Mouse (Mus musculus): ENCODE data around the gene Olfr552.
"Not testable (repeated sequence)": the region's sequence is repeated elsewhere in the genome, so short reads cannot be mapped to it uniquely, and the experiment has no call there.

Olfr552 gene

GRCm38 (mm10) chr7:102597378-102598031, at the start of gene Olfr552:
TSS of gene Olfr552 (plus strand) at chr7:102597770.
- Histone ChIP-seq H3K36me3 (ENCODE audit: control insufficient read depth, insufficient read depth, low read length, poor library complexity, severe bottlenecking) (no peaks in the 10 kb centered on the region), H3K27me3 (ENCODE audit: control insufficient read depth, insufficient read depth, low read length, poor library complexity, severe bottlenecking) (no peaks in the 10 kb centered on the region)
- DNase-seq (ENCODE audit: low read depth, low spot score) = no peak

- Histone ChIP-seq H3K36me3 (ENCODE audit: control insufficient read depth, insufficient read depth, low read length, poor library complexity, severe bottlenecking) (no peaks in the 10 kb centered on the region), H3K27me3 (ENCODE audit: control insufficient read depth, insufficient read depth, low read length, poor library complexity, severe bottlenecking) (no peaks in the 10 kb centered on the region)
- DNase-seq (ENCODE audit: low read depth, low spot score) = no peak
Measured at GRCm38 (mm10) chr7:102549570-102549969, 48.0 kb upstream of the Olfr552 start, which contains the start of gene Olfr549. TSS of gene Olfr549 (plus strand) at chr7:102549870.

GRCm38 (mm10) chr7:102553279-102553678, 44.3 kb upstream of the Olfr552 start:
- Histone ChIP-seq H3K36me3 (ENCODE audit: control insufficient read depth, insufficient read depth, low read length, poor library complexity, severe bottlenecking) (no peaks in the 10 kb centered on the region), H3K27me3 (ENCODE audit: control insufficient read depth, insufficient read depth, low read length, poor library complexity, severe bottlenecking) (no peaks in the 10 kb centered on the region)
- DNase-seq (ENCODE audit: low read depth, low spot score) = peak; percentile 26

DNA sequence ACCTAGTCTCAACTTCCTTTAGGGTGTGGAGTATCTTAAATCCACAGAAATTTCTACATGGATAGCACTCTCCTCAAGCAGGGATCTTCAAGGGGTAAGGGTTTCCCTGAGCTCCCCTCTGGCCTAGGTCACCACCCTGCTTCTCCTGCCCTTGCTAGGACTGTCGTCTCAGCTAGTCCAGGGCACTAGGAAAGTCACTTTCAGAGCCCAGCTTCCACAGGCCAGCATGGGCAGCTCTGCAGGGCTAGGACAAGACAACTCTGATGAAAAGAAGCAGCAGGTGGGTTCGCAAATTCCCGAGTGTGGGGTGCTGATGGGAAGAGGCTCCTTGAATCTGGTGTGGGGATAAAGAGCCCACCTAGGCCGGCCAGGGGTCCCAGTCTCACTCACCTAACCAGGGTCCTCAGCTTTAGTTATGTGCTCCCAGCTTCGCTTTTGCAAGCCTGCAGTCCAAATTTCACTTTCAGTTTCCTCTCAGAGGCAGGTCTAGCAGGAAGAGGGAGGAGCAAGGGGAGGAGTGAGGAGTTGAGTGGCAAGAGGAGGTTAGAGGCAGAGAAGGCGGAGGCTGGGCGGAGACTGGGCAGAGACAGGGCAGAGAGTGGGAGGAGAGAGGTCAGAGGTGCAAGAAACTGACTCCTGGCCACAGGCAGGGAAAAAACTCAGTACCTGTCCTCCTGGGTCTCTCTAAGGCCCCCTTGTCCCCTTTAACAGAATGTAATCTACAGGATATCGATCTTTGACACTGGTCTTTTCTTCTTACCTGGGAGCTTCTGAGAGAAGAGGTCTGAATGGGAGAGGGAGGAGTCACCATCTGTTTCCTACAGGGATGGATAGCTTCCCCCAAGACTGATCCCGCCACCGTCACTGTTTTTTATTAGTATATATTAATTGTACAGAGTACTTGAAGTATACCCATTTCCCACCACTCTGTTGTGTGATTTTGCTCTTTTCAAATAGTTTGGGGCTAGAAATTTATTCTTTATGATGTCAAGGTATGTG, 32.3 kb upstream of the Olfr552 start, which contains the start of gene Trim21:
Trim21 (minus strand) TSS at position 488 of the 999 bp plus-strand sequence.
- peak; percentile 92 for DNase-seq (ENCODE audit: low read depth, low spot score)
- Histone ChIP-seq H3K27me3 (ENCODE audit: control insufficient read depth, insufficient read depth, low read length, poor library complexity, severe bottlenecking) (no peaks in the 10 kb centered on the region), H3K36me3 (ENCODE audit: control insufficient read depth, insufficient read depth, low read length, poor library complexity, severe bottlenecking) (0 out of 2 replicates have a peak, but pooled peaks cover 8% of the 10 kb centered on the region)

- no peaks in the 10 kb centered on the region for H3K27me3 ChIP-seq (ENCODE audit: control insufficient read depth, insufficient read depth, low read length, poor library complexity, severe bottlenecking)
- 0 out of 2 replicates have a peak, but pooled peaks cover 3% of the 10 kb centered on the region for H3K36me3 ChIP-seq (ENCODE audit: control insufficient read depth, insufficient read depth, low read length, poor library complexity, severe bottlenecking)
- DNase-seq (ENCODE audit: low read depth, low spot score) = no peak
Measured at GRCm38 (mm10) chr7:102566219-102566618, 31.4 kb upstream of the Olfr552 start.

DNA sequence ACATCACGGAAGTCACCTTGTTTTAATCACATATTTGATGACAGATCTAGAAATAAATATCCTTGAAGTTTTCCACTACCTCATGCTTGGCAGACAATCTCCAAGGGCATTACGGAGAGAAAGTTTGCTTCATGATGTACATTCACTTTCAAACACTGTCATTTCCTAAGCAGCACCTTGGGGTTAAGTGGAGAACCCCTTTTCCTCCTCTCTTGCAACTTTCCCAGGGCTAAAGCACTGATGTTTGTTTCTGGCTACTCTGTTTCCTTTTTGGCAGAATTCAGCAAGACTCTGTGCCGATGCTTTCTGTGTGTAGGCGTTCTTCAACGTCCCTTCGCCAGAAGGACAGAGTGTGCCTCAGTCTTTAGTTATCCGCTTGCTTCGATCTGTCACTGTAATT, 26.4 kb upstream of the Olfr552 start, which contains the start of gene Olfr550:
Olfr550 (plus strand) TSS at position 301 of the 400 bp plus-strand sequence.
- Histone ChIP-seq H3K27me3 (ENCODE audit: control insufficient read depth, insufficient read depth, low read length, poor library complexity, severe bottlenecking) (no peaks in the 10 kb centered on the region), H3K36me3 (ENCODE audit: control insufficient read depth, insufficient read depth, low read length, poor library complexity, severe bottlenecking) (no peaks in the 10 kb centered on the region)
- DNase-seq (ENCODE audit: low read depth, low spot score) = no peak

GRCm38 (mm10) chr7:102573174-102573830, 24.3 kb upstream of the Olfr552 start:
- H3K27me3 ChIP-seq (ENCODE audit: control insufficient read depth, insufficient read depth, low read length, poor library complexity, severe bottlenecking) = no peaks in the 10 kb centered on the region
- no peaks in the 10 kb centered on the region for H3K36me3 ChIP-seq (ENCODE audit: control insufficient read depth, insufficient read depth, low read length, poor library complexity, severe bottlenecking)
- no peak for DNase-seq (ENCODE audit: low read depth, low spot score)

DNA sequence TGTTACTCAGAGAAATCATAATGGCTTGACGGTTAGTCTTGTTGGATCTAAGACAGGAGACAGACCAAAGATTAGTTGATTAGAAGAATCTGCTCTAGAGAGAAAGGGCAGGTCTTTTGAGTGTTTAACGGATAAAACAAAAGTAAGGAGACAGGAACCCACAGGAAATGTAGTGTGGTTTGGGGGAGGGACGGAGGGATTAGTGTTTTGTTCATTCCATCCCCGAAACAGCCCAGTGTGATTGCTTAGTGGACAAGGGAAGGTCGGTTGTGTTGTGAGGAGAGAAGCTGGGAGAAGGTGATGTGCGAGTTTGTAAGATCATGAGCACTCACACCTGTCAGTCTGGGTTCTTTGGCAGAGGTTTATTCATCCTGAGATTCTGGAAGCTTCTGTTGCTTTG, 21.6 kb upstream of the Olfr552 start:
- Histone ChIP-seq H3K36me3 (ENCODE audit: control insufficient read depth, insufficient read depth, low read length, poor library complexity, severe bottlenecking) (no peaks in the 10 kb centered on the region), H3K27me3 (ENCODE audit: control insufficient read depth, insufficient read depth, low read length, poor library complexity, severe bottlenecking) (no peaks in the 10 kb centered on the region)
- no peak for DNase-seq (ENCODE audit: low read depth, low spot score)

GRCm38 (mm10) chr7:102591786-102592185, 5.8 kb upstream of the Olfr552 start, which contains the start of gene Olfr551:
TSS of gene Olfr551 (minus strand) at chr7:102591886.
- no peak for DNase-seq (ENCODE audit: low read depth, low spot score)
- no peaks in the 10 kb centered on the region for H3K36me3 ChIP-seq (ENCODE audit: control insufficient read depth, insufficient read depth, low read length, poor library complexity, severe bottlenecking)
- H3K27me3 ChIP-seq (ENCODE audit: control insufficient read depth, insufficient read depth, low read length, poor library complexity, severe bottlenecking) = no peaks in the 10 kb centered on the region

GRCm38 (mm10) chr7:102618118-102618517, 20.5 kb downstream of the Olfr552 start, which contains the start of gene Olfr553:
TSS of gene Olfr553 (minus strand) at chr7:102618218.
- no peaks in the 10 kb centered on the region; the same call in 1 of the 2 replicates for H3K27me3 ChIP-seq (ENCODE audit: control insufficient read depth, insufficient read depth, low read length, poor library complexity, severe bottlenecking)
- no peak for DNase-seq (ENCODE audit: low read depth, low spot score)
- H3K36me3 ChIP-seq (ENCODE audit: control insufficient read depth, insufficient read depth, low read length, poor library complexity, severe bottlenecking) = no peaks in the 10 kb centered on the region

- no peaks in the 10 kb centered on the region for H3K36me3 ChIP-seq (ENCODE audit: control insufficient read depth, insufficient read depth, low read length, poor library complexity, severe bottlenecking)
- peak; percentile 8 for DNase-seq (ENCODE audit: low read depth, low spot score)
Measured at GRCm38 (mm10) chr7:102619608-102620007, 22.0 kb downstream of the Olfr552 start.

DNA sequence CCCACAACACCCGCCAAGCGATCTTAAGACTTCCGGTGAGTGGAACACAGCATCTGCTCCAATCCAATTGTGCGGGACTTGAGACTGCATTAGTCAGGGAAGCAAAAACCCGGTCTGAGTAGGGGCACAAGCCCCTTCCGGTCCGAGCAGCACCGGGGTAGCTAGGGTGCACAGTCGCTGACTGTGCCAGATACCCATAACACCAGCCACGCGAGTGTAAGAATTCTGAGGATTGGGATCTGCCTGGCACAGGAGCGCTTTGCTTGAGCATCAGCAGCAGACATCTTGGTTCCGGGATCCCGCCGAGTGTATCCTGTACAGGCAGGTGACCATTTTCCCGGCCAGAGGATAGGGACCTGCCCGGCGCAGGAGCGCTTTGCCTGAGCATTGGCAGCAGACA, 22.8 kb downstream of the Olfr552 start:
- H3K27me3 ChIP-seq (ENCODE audit: control insufficient read depth, insufficient read depth, low read length, poor library complexity, severe bottlenecking); H3K36me3 ChIP-seq (ENCODE audit: control insufficient read depth, insufficient read depth, low read length, poor library complexity, severe bottlenecking); DNase-seq (ENCODE audit: low read depth, low spot score): not testable (repeated sequence)

More at GRCm38 (mm10) chr7:102619608-102620007, 22.0 kb downstream of the Olfr552 start:
- H3K27me3 ChIP-seq (ENCODE audit: control insufficient read depth, insufficient read depth, low read length, poor library complexity, severe bottlenecking) = no peaks in the 10 kb centered on the region; the same call in 1 of the 2 replicates

DNA sequence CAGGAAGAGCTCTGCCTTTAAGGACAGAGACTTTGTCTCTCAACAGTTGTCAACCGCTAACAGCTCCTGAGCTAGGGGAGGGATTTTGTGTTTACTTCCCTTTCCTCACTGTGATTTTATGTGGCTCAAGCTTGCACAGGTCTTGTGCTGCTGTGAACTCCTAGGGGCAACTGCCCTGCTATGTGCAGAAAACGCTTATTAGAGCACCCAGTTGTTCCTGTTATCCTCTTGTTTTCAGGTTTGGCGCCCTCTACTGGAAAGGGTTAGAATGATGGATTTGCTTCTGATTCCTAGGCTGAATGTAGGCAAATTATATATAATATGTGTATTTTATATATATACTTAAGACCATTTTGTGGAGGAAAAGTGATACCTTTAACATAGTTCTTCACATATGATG, 39.1 kb downstream of the Olfr552 start:
- H3K36me3 ChIP-seq (ENCODE audit: control insufficient read depth, insufficient read depth, low read length, poor library complexity, severe bottlenecking) = no peaks in the 10 kb centered on the region

GRCm38 (mm10) chr7:102638132-102638531, 40.6 kb downstream of the Olfr552 start, which contains the start of gene Olfr554:
TSS of gene Olfr554 (plus strand) at chr7:102638432.
- no peaks in the 10 kb centered on the region for H3K27me3 ChIP-seq (ENCODE audit: control insufficient read depth, insufficient read depth, low read length, poor library complexity, severe bottlenecking)
- DNase-seq (ENCODE audit: low read depth, low spot score) = no peak
- H3K36me3 ChIP-seq (ENCODE audit: control insufficient read depth, insufficient read depth, low read length, poor library complexity, severe bottlenecking) = no peaks in the 10 kb centered on the region

More for the DNA sequence above, 39.1 kb downstream of the Olfr552 start:
- DNase-seq (ENCODE audit: low read depth, low spot score) = peak; percentile 84
- H3K27me3 ChIP-seq (ENCODE audit: control insufficient read depth, insufficient read depth, low read length, poor library complexity, severe bottlenecking) = no peaks in the 10 kb centered on the region
